Comparison of ENCODE assay signal across 8 mouse cellular contexts in the genomic region with DNA sequence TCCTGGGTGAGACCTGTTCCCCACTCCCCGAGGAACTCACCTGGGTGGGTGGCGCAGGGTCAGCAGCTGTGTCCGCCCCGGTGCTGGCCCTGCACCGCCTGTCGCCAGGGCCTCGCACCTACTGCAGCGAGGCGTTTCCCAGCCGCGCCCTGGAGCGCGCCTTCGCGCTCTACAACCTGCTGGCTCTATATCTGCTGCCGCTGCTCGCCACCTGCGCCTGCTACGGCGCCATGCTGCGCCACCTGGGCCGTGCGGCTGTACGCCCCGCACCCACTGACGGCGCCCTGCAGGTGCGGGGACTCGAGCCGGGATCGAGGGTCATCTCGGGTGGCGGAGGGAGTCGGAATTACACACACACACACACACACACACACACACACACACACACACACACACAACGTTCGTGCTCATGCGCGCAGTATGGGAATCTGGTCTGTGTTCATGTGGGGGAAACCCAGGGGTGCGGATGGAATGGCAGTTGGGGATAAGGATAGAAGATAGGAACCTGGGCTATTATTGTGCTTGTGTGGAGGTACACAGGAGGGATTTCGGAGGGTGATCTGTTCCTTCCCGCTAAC. TPM values are rescaled to one million over a fixed set of nuclear protein-coding genes. Genes with fewer than 3 reads are reported as not detected.
DNase-seq lines count a peak whose midpoint lies in the region; ATAC-seq and TF ChIP-seq lines count a peak whose summit lies in the region.

A gene (minus strand): TSS at position 251 of the 578 bp plus-strand sequence.

- WGBS in kidney, postnatal 0 days, result 7% methylated on average over 37 of the region's 41 CpGs
- 3% methylated on average over 29 of the region's 41 CpGs for WGBS in forebrain, embryonic 13.5 days
- WGBS in hindbrain, embryonic 11.5 days, result 4% methylated on average over 40 of the region's 41 CpGs
- WGBS in liver, embryonic 13.5 days (ENCODE audit: insufficient replicate concordance), result 12% methylated on average over 40 of the region's 41 CpGs
- 5% methylated on average over 41 of the region's 41 CpGs for WGBS in stomach, embryonic 14.5 days

- peak within 1 kb of the TSS; percentile 26 for H3K4me3 ChIP-seq in kidney, postnatal 0 days (replicated peaks; ENCODE audit: low read depth, low read length)
- peak within 1 kb of the TSS; percentile 26 for H3K4me3 ChIP-seq in forebrain, embryonic 13.5 days
- H3K4me3 ChIP-seq in hindbrain, embryonic 11.5 days (ENCODE audit: low read depth, low read length), result peak within 1 kb of the TSS; percentile 20
- H3K4me3 ChIP-seq in liver, embryonic 13.5 days (replicated peaks), result peak within 1 kb of the TSS; percentile 30
- peak within 1 kb of the TSS; percentile 22 for H3K4me3 ChIP-seq in stomach, embryonic 14.5 days (ENCODE audit: low read depth, low read length)

- no peak for TF ChIP-seq CTCF in kidney, postnatal 0 days (IDR thresholded peaks at IDR 0.05; ENCODE audit: low read depth)

- no peak for DNase-seq in kidney, postnatal 0 days (ENCODE audit: low spot score)
- no peak for DNase-seq in kidney, postnatal 10 days
- peak; percentile 62 for DNase-seq in ZHBTc4 (ENCODE audit: low read depth, low spot score)
- no peak for DNase-seq in hindbrain, embryonic 11.5 days (ENCODE audit: low spot score)
- no peak for DNase-seq in liver, embryonic 13.5 days
- no peak for DNase-seq in embryo, embryonic 10.5 days (ENCODE audit: low spot score)

- H3K4me1 ChIP-seq in kidney, postnatal 0 days (replicated peaks; ENCODE audit: insufficient read depth, low read length), result peaks cover 20% of the 10 kb centered on the region
- H3K4me1 ChIP-seq in forebrain, embryonic 13.5 days, result peaks cover 36% of the 10 kb centered on the region
- H3K4me1 ChIP-seq in hindbrain, embryonic 11.5 days (replicated peaks; ENCODE audit: control insufficient read depth, insufficient read depth, low read length), result peaks cover 21% of the 10 kb centered on the region
- H3K4me1 ChIP-seq in liver, embryonic 13.5 days (replicated peaks), result peaks cover 67% of the 10 kb centered on the region
- H3K4me1 ChIP-seq in stomach, embryonic 14.5 days (ENCODE audit: control insufficient read depth, insufficient read depth, low read length), result peaks cover 33% of the 10 kb centered on the region

- H3K27ac ChIP-seq in kidney, postnatal 0 days, result no peak within 1 kb of the TSS
- no peak within 1 kb of the TSS for H3K27ac ChIP-seq in forebrain, embryonic 13.5 days
- H3K27ac ChIP-seq in hindbrain, embryonic 11.5 days (ENCODE audit: low read depth, low read length), result no peak within 1 kb of the TSS
- H3K27ac ChIP-seq in liver, embryonic 13.5 days, result no peak within 1 kb of the TSS
- H3K27ac ChIP-seq in stomach, embryonic 14.5 days (ENCODE audit: low read length), result no peak within 1 kb of the TSS

- peaks cover 46% of the 10 kb centered on the region for H3K27me3 ChIP-seq in kidney, postnatal 0 days (ENCODE audit: insufficient read depth, low read length)
- H3K27me3 ChIP-seq in forebrain, embryonic 13.5 days, result peaks cover 72% of the 10 kb centered on the region
- peaks cover 69% of the 10 kb centered on the region for H3K27me3 ChIP-seq in hindbrain, embryonic 11.5 days (ENCODE audit: control insufficient read depth, insufficient read depth, low read length)
- H3K27me3 ChIP-seq in liver, embryonic 13.5 days, result peaks cover 65% of the 10 kb centered on the region
- peaks cover 50% of the 10 kb centered on the region for H3K27me3 ChIP-seq in stomach, embryonic 14.5 days (ENCODE audit: control insufficient read depth, insufficient read depth, low read length)

- H3K4me2 ChIP-seq in kidney, postnatal 0 days (ENCODE audit: low read length), result peak within 1 kb of the TSS; percentile 48
- peak within 1 kb of the TSS; percentile 44 for H3K4me2 ChIP-seq in forebrain, embryonic 13.5 days
- H3K4me2 ChIP-seq in hindbrain, embryonic 11.5 days (replicated peaks; ENCODE audit: low read depth, low read length), result peak within 1 kb of the TSS; percentile 29
- peak within 1 kb of the TSS; percentile 50 for H3K4me2 ChIP-seq in liver, embryonic 13.5 days
- H3K4me2 ChIP-seq in stomach, embryonic 14.5 days (replicated peaks; ENCODE audit: low read depth, low read length), result peak within 1 kb of the TSS; percentile 42

- 0 out of 2 replicates have a peak within 1 kb of the TSS, but pooled peaks have one; percentile 35 for H3K9ac ChIP-seq in kidney, postnatal 0 days (ENCODE audit: low read depth, low read length)
- H3K9ac ChIP-seq in forebrain, embryonic 13.5 days, result peak within 1 kb of the TSS; percentile 38; the same call in 1 of the 2 replicates
- no peak within 1 kb of the TSS for H3K9ac ChIP-seq in hindbrain, embryonic 11.5 days (ENCODE audit: low read depth, low read length)
- H3K9ac ChIP-seq in liver, embryonic 13.5 days, result 0 out of 2 replicates have a peak within 1 kb of the TSS, but pooled peaks have one; percentile 17
- H3K9ac ChIP-seq in stomach, embryonic 14.5 days (replicated peaks; ENCODE audit: low read depth, low read length), result no peak within 1 kb of the TSS

- H3K9me3 ChIP-seq in kidney, postnatal 0 days (replicated peaks; ENCODE audit: low read length), result no peaks in the 10 kb centered on the region
- H3K9me3 ChIP-seq in forebrain, embryonic 13.5 days (replicated peaks), result no peaks in the 10 kb centered on the region
- H3K9me3 ChIP-seq in hindbrain, embryonic 11.5 days (ENCODE audit: control insufficient read depth, low read length), result no peaks in the 10 kb centered on the region
- H3K9me3 ChIP-seq in liver, embryonic 13.5 days (replicated peaks), result no peaks in the 10 kb centered on the region
- H3K9me3 ChIP-seq in stomach, embryonic 14.5 days (ENCODE audit: control insufficient read depth, low read depth, low read length), result no peaks in the 10 kb centered on the region

- no peak for ATAC-seq in kidney, postnatal 0 days (replicated peaks; ENCODE audit: low FRiP score, low read depth)
- no peak for ATAC-seq in forebrain, embryonic 13.5 days
- ATAC-seq in hindbrain, embryonic 11.5 days (ENCODE audit: low FRiP score), result no peak
- no peak for ATAC-seq in liver, embryonic 13.5 days (ENCODE audit: low read depth)
- no peak for ATAC-seq in stomach, embryonic 14.5 days (ENCODE audit: insufficient number of reproducible peaks, insufficient read depth, low FRiP score, low read depth)

- no peaks in the 10 kb centered on the region for H3K36me3 ChIP-seq in kidney, postnatal 0 days (ENCODE audit: insufficient read depth, low read length)
- H3K36me3 ChIP-seq in forebrain, embryonic 13.5 days (ENCODE audit: poor library complexity, severe bottlenecking), result no peaks in the 10 kb centered on the region
- H3K36me3 ChIP-seq in hindbrain, embryonic 11.5 days (ENCODE audit: control insufficient read depth, insufficient read depth, low read length), result no peaks in the 10 kb centered on the region
- H3K36me3 ChIP-seq in liver, embryonic 13.5 days, result no peaks in the 10 kb centered on the region
- no peaks in the 10 kb centered on the region for H3K36me3 ChIP-seq in stomach, embryonic 14.5 days (ENCODE audit: control insufficient read depth, insufficient read depth, low read length)

RNA-seq across cellular contexts. Expression of the gene that starts here (rescaled TPM):
- 120 and 137 TPM in 2 replicates for polyA plus RNA-seq in kidney, postnatal 0 days (2015; fragmentation: Nextera tagmentation; extraction: Ambion mirVana)
- polyA plus RNA-seq in forebrain, embryonic 13.5 days (2015; fragmentation: Nextera tagmentation; extraction: Ambion mirVana), result 200 and 217 TPM in 2 replicates
- polyA plus RNA-seq in hindbrain, embryonic 11.5 days (2014; fragmentation: Nextera tagmentation; extraction: Ambion mirVana), result 131 and 139 TPM in 2 replicates
- 63.0 and 63.8 TPM in 2 replicates for polyA plus RNA-seq in liver, embryonic 13.5 days (2015; fragmentation: Nextera tagmentation; extraction: Ambion mirVana)
- polyA plus RNA-seq in stomach, embryonic 14.5 days (2014; fragmentation: Nextera tagmentation; extraction: Ambion mirVana), result 143 and 151 TPM in 2 replicates

Comparison
In these comparisons a context has a peak if more than half of its experiments do, and no peak if none do; other contexts are left out.
1. H3K9ac ChIP-seq: peak in kidney, postnatal 0 days (single experiment), forebrain, embryonic 13.5 days (single experiment) and liver, embryonic 13.5 days (single experiment); none in hindbrain, embryonic 11.5 days (single experiment) and stomach, embryonic 14.5 days (single experiment).
2. Peak in every context shown above with its lines, with median percentiles within 50 percentile points of each other: H3K4me2 ChIP-seq and H3K4me3 ChIP-seq.